Mouse (Mus musculus) thymus, adult 2 months (tissue): ENCODE results near the gene Krit1. TPM values are rescaled to one million over a fixed set of nuclear protein-coding genes. Genes with fewer than 3 reads are reported as not detected.
"Not testable (repeated sequence)": the region's sequence is repeated elsewhere in the genome, so short reads cannot be mapped to it uniquely, and the experiment has no call there.

Source experiments
- DNase-seq: peaks from one replicate; pipeline ENCODE4 v3.0.0; 2021
- H3K27ac ChIP-seq: fragments of 200-500 bp; 2 replicates; pipeline ENCODE4 v1.5.1; 2012; ENCODE audit warnings: low read length, control low read depth; ENCODE audit not compliant: control insufficient read depth, insufficient read depth
- H3K27me3 ChIP-seq: fragments of 200-500 bp; 2 replicates; pipeline ENCODE4 v1.6.1; 2012; ENCODE audit warnings: mild to moderate bottlenecking, low read length, moderate library complexity, mixed read lengths; ENCODE audit not compliant: control insufficient read depth, insufficient read depth
- H3K36me3 ChIP-seq: fragments of 200-500 bp; 2 replicates; pipeline ENCODE4 v1.6.1; 2012; ENCODE audit warnings: mild to moderate bottlenecking, low read length, moderate library complexity; ENCODE audit not compliant: control insufficient read depth, insufficient read depth
- H3K4me1 ChIP-seq: fragments of 200-500 bp; replicated peaks from 2 replicates; pipeline ENCODE4 v1.6.1; 2012; ENCODE audit warnings: low read length; ENCODE audit not compliant: control insufficient read depth, insufficient read depth
- H3K4me3 ChIP-seq: fragments of 200-500 bp; 2 replicates; pipeline ENCODE4 v1.5.1; 2012; ENCODE audit warnings: mild to moderate bottlenecking, low read length, control low read depth, moderate library complexity; ENCODE audit not compliant: control insufficient read depth, insufficient read depth
- CTCF ChIP-seq: fragments of 200-500 bp; IDR thresholded peaks from 2 replicates; pipeline ENCODE4 v1.5.1; 2012; ENCODE audit warnings: mild to moderate bottlenecking, control low read depth, low read length, moderate library complexity, borderline replicate concordance; ENCODE audit not compliant: control insufficient read depth, poor library complexity, insufficient read depth; ENCODE audit errors: extremely low read depth
- POLR2A ChIP-seq: fragments of 200-500 bp; IDR thresholded peaks from 2 replicates; pipeline ENCODE4 v1.6.1; 2012; ENCODE audit warnings: mild to moderate bottlenecking, low read length, control low read depth, moderate library complexity; ENCODE audit not compliant: control insufficient read depth, poor library complexity, insufficient read depth; ENCODE audit errors: extremely low read depth
- WGBS: fragments of 180-500 bp; shearing (Covaris S2); methylation state at CpG from one replicate; pipeline ENCODE4 v1.1.7; 2018; 5-methylcytosine and 5-hydroxymethylcytosine counted together
- polyA plus RNA-seq: library from polyadenylated mRNA; depleted of rRNA; stranded (reverse); fragments of >200 nt; gene quantifications from 2 replicates; pipeline ENCODE4 v1.2.3, GENCODE M21; 2012; rRNA removed

Krit1 gene
- polyA plus RNA-seq, 1 experiment = 19.9 TPM

- Histone ChIP-seq H3K4me1 (no peaks in the 10 kb centered on the region), H3K27me3 (no peaks in the 10 kb centered on the region), H3K4me3 (no peak overlapping the region), H3K27ac (no peak overlapping the region), H3K36me3 (no peaks in the 10 kb centered on the region)
- TF ChIP-seq POLR2A = no peak
- TF ChIP-seq CTCF = no peak
- DNase-seq = no peak
These were observed 86.2 kb downstream of the Krit1 start for GRCm38 (mm10) chr5:3889201-3889600.

- not testable (repeated sequence) for H3K4me3 ChIP-seq, H3K4me1 ChIP-seq, H3K36me3 ChIP-seq, H3K27me3 ChIP-seq, H3K27ac ChIP-seq
- DNase-seq = peak; percentile 24
- 6% methylated on average over 10 of the region's 47 CpGs for WGBS
These were observed 90.7 kb downstream of the Krit1 start, which contains the start of gene Mterf1a for GRCm38 (mm10) chr5:3893459-3894293. Mterf1a (minus strand) TSS chr5:3893933.

GRCm38 (mm10) chr5:3894294-3894619, 91.3 kb downstream of the Krit1 start:
- H3K27ac ChIP-seq, H3K4me1 ChIP-seq, H3K4me3 ChIP-seq, H3K36me3 ChIP-seq, H3K27me3 ChIP-seq, DNase-seq: not testable (repeated sequence)
- 98% methylated on average over 4 of the region's 4 CpGs for WGBS

Other genes with a start within 250 kb of the Krit1 start
- gene 1700109H08Rik, start 231.6 kb upstream of the Krit1 start, polyA plus RNA-seq = 4.5 and 5.2 TPM in 2 replicates
- gene Pex1, start 207.1 kb upstream of the Krit1 start, polyA plus RNA-seq = 9.4 and 10.2 TPM in 2 replicates
- 8.9 and 9.7 TPM in 2 replicates for gene Rbm48, start 206.6 kb upstream of the Krit1 start, polyA plus RNA-seq
- not detected in 2 replicates for gene Tmbim7, start 152.0 kb upstream of the Krit1 start, polyA plus RNA-seq
- 37.1 and 52.0 TPM in 2 replicates for gene Gatad1, start 146.0 kb upstream of the Krit1 start, polyA plus RNA-seq
- gene Ankib1, start 259 bp upstream of the Krit1 start, polyA plus RNA-seq = 10.4 and 10.5 TPM in 2 replicates
- 0.08 and 0.11 TPM in 2 replicates for gene Lrrd1, start 42.0 kb downstream of the Krit1 start, polyA plus RNA-seq
- 2.6 and 3.0 TPM in 2 replicates for gene Mterf1a, start 90.7 kb downstream of the Krit1 start, polyA plus RNA-seq
- gene Akap9, start 124.9 kb downstream of the Krit1 start, polyA plus RNA-seq = 11.7 and 13.9 TPM in 2 replicates